Mouse (Mus musculus) C2C12 (cell line): ENCODE measurements at regions not wholly inside any gene's neighbourhood (a gene's known extent, or its start where the extent isn't known, plus 50 kb on each side); places are given as distances from the start of the nearest gene placed in this dataset.
A peak's percentile ranks its signal among the peaks of the same experiment; 100 is the strongest.

Experiments
- H3K27me3 ChIP-seq: one replicate; pipeline ENCODE4 v1.6.1; 2011; ENCODE audit not compliant: control insufficient read depth, insufficient read depth, insufficient read length
- H3K36me3 ChIP-seq: one replicate; pipeline ENCODE4 v1.6.1; 2011; ENCODE audit not compliant: control insufficient read depth, insufficient read depth
- H3K4me3 ChIP-seq: one replicate; pipeline ENCODE4 v1.5.1; 2011; ENCODE audit warnings: mild to moderate bottlenecking, control low read depth; ENCODE audit not compliant: poor library complexity, insufficient read depth, severe bottlenecking
- H3K79me2 ChIP-seq: one replicate; pipeline ENCODE4 v1.6.1; 2011; ENCODE audit not compliant: control insufficient read depth, insufficient read depth
- H3K79me3 ChIP-seq: one replicate; pipeline ENCODE4 v1.6.1; 2011; ENCODE audit warnings: low read depth, control low read depth
- H3ac ChIP-seq: one replicate; pipeline ENCODE3; 2011; ENCODE audit warnings: low read depth; ENCODE audit not compliant: control insufficient read depth, insufficient read length
- CEBPB ChIP-seq: IDR thresholded peaks from one replicate; pipeline ENCODE4 v1.6.1; 2011; ENCODE audit warnings: low read depth, mild to moderate bottlenecking, control low read depth, moderate library complexity
- CTCF ChIP-seq: IDR thresholded peaks from one replicate; pipeline ENCODE4 v1.5.1; 2011; ENCODE audit not compliant: control insufficient read depth, insufficient read depth, insufficient read length
- FOSL1 ChIP-seq: IDR thresholded peaks from one replicate; pipeline ENCODE4 v1.8.0; 2011; ENCODE audit warnings: mild to moderate bottlenecking, low read length; ENCODE audit not compliant: poor library complexity, insufficient read depth, severe bottlenecking
- MAX ChIP-seq: IDR thresholded peaks from one replicate; pipeline ENCODE4 v1.6.1; 2011; ENCODE audit warnings: mild to moderate bottlenecking, control low read depth
- MYOD1 ChIP-seq: IDR thresholded peaks from one replicate; pipeline ENCODE4 v1.6.1; 2011; ENCODE audit warnings: low read depth; ENCODE audit not compliant: control insufficient read depth, insufficient read length
- MYOG ChIP-seq: IDR thresholded peaks from one replicate; pipeline ENCODE4 v1.6.1; 2011; ENCODE audit not compliant: control insufficient read depth, insufficient read length; ENCODE audit errors: extremely low read depth
- USF1 ChIP-seq: IDR thresholded peaks from one replicate; pipeline ENCODE4 v1.6.1; 2011; ENCODE audit warnings: low read depth, mild to moderate bottlenecking, control low read depth, moderate library complexity

- no peak for TF ChIP-seq MAX
- no peak for TF ChIP-seq CEBPB
- TF ChIP-seq FOSL1: no peak
- TF ChIP-seq MYOG: no peak
- no peak for TF ChIP-seq MYOD1
- no peak for TF ChIP-seq CTCF
- no peak for TF ChIP-seq USF1
- H3K36me3 ChIP-seq: no peaks in the 10 kb centered on the region
Measured at GRCm38 (mm10) chr11:45219239-45219638, 602.1 kb downstream of the Ebf1 start.

GRCm38 (mm10) chr11:45222021-45222420 is 604.9 kb downstream of the Ebf1 start:
- H3K79me3 ChIP-seq: no peaks in the 10 kb centered on the region
- H3K36me3 ChIP-seq: no peaks in the 10 kb centered on the region
- no peaks in the 10 kb centered on the region for H3K79me2 ChIP-seq
- no peak overlapping the region for H3K4me3 ChIP-seq
- TF ChIP-seq MYOD1 (no peak), MAX (no peak), MYOG (no peak), CTCF (no peak), USF1 (no peak), CEBPB (no peak), FOSL1 (no peak)
- H3ac ChIP-seq: no peak overlapping the region
- no peaks in the 10 kb centered on the region for H3K27me3 ChIP-seq

More at GRCm38 (mm10) chr11:45219239-45219638, 602.1 kb downstream of the Ebf1 start:
- Histone ChIP-seq H3K79me3 (no peaks in the 10 kb centered on the region), H3K4me3 (no peak overlapping the region), H3K79me2 (no peaks in the 10 kb centered on the region), H3K27me3 (no peaks in the 10 kb centered on the region), H3ac (no peak overlapping the region)

- no peaks in the 10 kb centered on the region for H3K27me3 ChIP-seq
Measured at GRCm38 (mm10) chr11:45235476-45236412, 616.1 kb upstream of the Clint1 start.

GRCm38 (mm10) chr11:45237056-45237455 is 614.8 kb upstream of the Clint1 start:
- Histone ChIP-seq H3K79me3 (no peaks in the 10 kb centered on the region), H3K27me3 (no peaks in the 10 kb centered on the region), H3K4me3 (no peak overlapping the region), H3K36me3 (no peaks in the 10 kb centered on the region), H3K79me2 (no peaks in the 10 kb centered on the region), H3ac (no peak overlapping the region)
- TF ChIP-seq MYOG (no peak), MYOD1 (no peak), CTCF (no peak), USF1 (no peak), CEBPB (no peak), MAX (no peak), FOSL1 (no peak)

More at GRCm38 (mm10) chr11:45235476-45236412, 616.1 kb upstream of the Clint1 start:
- no peaks in the 10 kb centered on the region for H3K36me3 ChIP-seq
- H3ac ChIP-seq: no peak overlapping the region
- H3K79me3 ChIP-seq: no peaks in the 10 kb centered on the region
- H3K4me3 ChIP-seq: no peak overlapping the region
- TF ChIP-seq CTCF (no peak), FOSL1 (no peak), MYOG (no peak), MYOD1 (peak; percentile 54)
- H3K79me2 ChIP-seq: no peaks in the 10 kb centered on the region

DNA sequence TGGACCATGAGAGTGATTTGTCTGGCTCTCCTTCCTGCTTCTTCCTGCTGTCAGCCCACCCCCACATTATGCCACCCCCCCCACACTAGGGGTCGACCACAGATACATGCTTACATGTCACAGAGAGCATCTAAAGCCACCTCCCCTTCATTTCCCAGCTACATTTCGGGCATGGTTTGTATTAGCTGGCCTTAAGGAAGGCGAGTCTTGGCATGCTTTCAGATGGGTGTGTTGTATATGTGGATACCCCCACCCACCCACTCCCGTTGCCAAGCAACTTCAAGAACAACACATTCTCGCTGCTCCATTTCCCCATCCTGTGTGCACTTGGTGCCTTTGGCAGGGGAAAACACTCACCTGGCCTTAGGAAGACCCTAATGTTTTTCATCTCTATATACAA is 612.8 kb upstream of the Clint1 start:
- H3K36me3 ChIP-seq: no peaks in the 10 kb centered on the region
- no peaks in the 10 kb centered on the region for H3K27me3 ChIP-seq
- H3K4me3 ChIP-seq: no peak overlapping the region
- no peak for TF ChIP-seq MYOG
- no peak for TF ChIP-seq FOSL1
- no peak for TF ChIP-seq USF1
- TF ChIP-seq CTCF: no peak
- H3ac ChIP-seq: no peak overlapping the region
- no peaks in the 10 kb centered on the region for H3K79me2 ChIP-seq
- H3K79me3 ChIP-seq: no peaks in the 10 kb centered on the region

DNA sequence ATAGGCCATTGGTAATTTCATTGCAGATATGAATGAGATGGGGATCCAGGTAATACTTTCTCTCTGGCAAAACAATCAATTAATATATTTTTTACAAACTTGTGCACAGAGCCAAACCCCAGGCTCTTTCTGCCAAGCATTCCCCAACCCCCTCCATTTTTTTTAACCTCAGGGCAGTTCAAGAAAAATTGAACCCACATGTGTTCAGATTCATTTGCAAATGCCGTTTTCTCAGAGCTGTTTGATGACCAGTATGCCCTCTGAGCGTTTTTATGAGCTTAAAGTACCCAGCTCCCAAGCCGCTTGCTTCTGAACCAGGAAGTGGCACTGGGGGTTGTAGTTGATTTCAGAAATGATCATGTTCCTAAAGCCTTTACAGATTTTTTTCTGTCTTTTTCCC is 611.4 kb upstream of the Clint1 start:
- no peaks in the 10 kb centered on the region for H3K79me3 ChIP-seq
- TF ChIP-seq MAX: no peak
- no peak for TF ChIP-seq FOSL1
- no peak for TF ChIP-seq CEBPB
- no peak for TF ChIP-seq MYOG
- H3K79me2 ChIP-seq: no peaks in the 10 kb centered on the region
- H3K4me3 ChIP-seq: no peak overlapping the region
- no peaks in the 10 kb centered on the region for H3K27me3 ChIP-seq
- H3K36me3 ChIP-seq: no peaks in the 10 kb centered on the region
- H3ac ChIP-seq: no peak overlapping the region
